24 mouse cellular contexts compared by ENCODE assay signal in genomic region chr6:73028853-73029252, GRCm38 (mm10).
DNase-seq lines count a peak whose midpoint lies in the region; ATAC-seq and TF ChIP-seq lines count a peak whose summit lies in the region.
"Had no signal": no experiment of that assay in that cellular context is flagged by ENCODE, and none has a peak within 500 bp of the region (broad histone marks: within the 10 kb centered on the region; RNA-seq: fewer than 3 reads in every experiment).

No protein-coding gene starts in this region.

- H3K36me3 ChIP-seq in intestine, postnatal 0 days (ENCODE audit: control insufficient read depth, insufficient read depth), result no peaks in the 10 kb centered on the region
- H3K36me3 ChIP-seq in intestine, embryonic 16.5 days (ENCODE audit: control insufficient read depth, insufficient read depth, low read length), result no peaks in the 10 kb centered on the region
- no peaks in the 10 kb centered on the region for H3K36me3 ChIP-seq in liver, postnatal 0 days (replicated peaks; ENCODE audit: insufficient read depth, low read length)
- H3K36me3 ChIP-seq in liver, embryonic 12.5 days, result no peaks in the 10 kb centered on the region
- H3K36me3 ChIP-seq in CH12.LX (replicated peaks in 1 of 2; ENCODE audit: control insufficient read depth in 1 of 2, insufficient read depth in 1 of 2, low read length in 1 of 2), result no peaks in the 10 kb centered on the region
- H3K36me3 ChIP-seq: heart, embryonic 13.5 days; hindbrain, embryonic 10.5 days; hindbrain, embryonic 15.5 days; limb, embryonic 12.5 days; midbrain, embryonic 13.5 days; neural tube, embryonic 13.5 days had no signal

- no peak for ATAC-seq in intestine, postnatal 0 days
- no peak for ATAC-seq in intestine, embryonic 16.5 days
- ATAC-seq in liver, postnatal 0 days, result no peak
- no peak for ATAC-seq in liver, embryonic 12.5 days
- no peak for ATAC-seq in inflammation-experienced regulatory T-cells, adult 6 months
- ATAC-seq: forebrain, embryonic 13.5 days; midbrain, embryonic 13.5 days had no signal

- H3K4me1 ChIP-seq in intestine, postnatal 0 days (replicated peaks; ENCODE audit: control insufficient read depth, insufficient read depth, low read length), result no peaks in the 10 kb centered on the region
- H3K4me1 ChIP-seq in intestine, embryonic 16.5 days (ENCODE audit: control insufficient read depth, insufficient read depth, low read length), result no peaks in the 10 kb centered on the region
- no peaks in the 10 kb centered on the region for H3K4me1 ChIP-seq in liver, postnatal 0 days (ENCODE audit: insufficient read depth)
- no peaks in the 10 kb centered on the region for H3K4me1 ChIP-seq in liver, embryonic 12.5 days
- peaks cover 0 to 14% of the 10 kb centered on the region in 2 experiments; a peak in 1 of 4 replicates for H3K4me1 ChIP-seq in CH12.LX (ENCODE audit: control insufficient read depth in 1 of 2, insufficient read depth in 2 of 2)
- H3K4me1 ChIP-seq: forebrain, embryonic 13.5 days; heart, embryonic 13.5 days; hindbrain, embryonic 10.5 days; hindbrain, embryonic 15.5 days; midbrain, embryonic 13.5 days; neural tube, embryonic 13.5 days had no signal

- H3K27ac ChIP-seq in intestine, postnatal 0 days (ENCODE audit: low read depth, low read length), result no peak overlapping the region
- H3K27ac ChIP-seq in intestine, embryonic 16.5 days (ENCODE audit: low read length), result no peak overlapping the region
- H3K27ac ChIP-seq in liver, postnatal 0 days (ENCODE audit: low read depth), result no peak overlapping the region
- no peak overlapping the region for H3K27ac ChIP-seq in liver, embryonic 12.5 days
- H3K27ac ChIP-seq in CH12.LX (ENCODE audit: insufficient read depth, low read depth), result no peak overlapping the region
- H3K27ac ChIP-seq: forebrain, embryonic 13.5 days; gastrocnemius, adult 2 months; heart, embryonic 13.5 days; hindbrain, embryonic 10.5 days; hindbrain, embryonic 15.5 days; limb, embryonic 12.5 days; midbrain, embryonic 13.5 days; neural tube, embryonic 13.5 days had no signal

- H3K4me2 ChIP-seq in intestine, postnatal 0 days (replicated peaks; ENCODE audit: low read depth), result no peak overlapping the region
- H3K4me2 ChIP-seq in intestine, embryonic 16.5 days (ENCODE audit: low read depth, low read length), result no peak overlapping the region
- H3K4me2 ChIP-seq in liver, postnatal 0 days (ENCODE audit: low read depth, low read length), result no peak overlapping the region
- H3K4me2 ChIP-seq in liver, embryonic 12.5 days, result no peak overlapping the region
- H3K4me2 ChIP-seq in CH12.LX (ENCODE audit: insufficient read depth, low read depth, poor library complexity, severe bottlenecking), result no peak overlapping the region
- H3K4me2 ChIP-seq: forebrain, embryonic 13.5 days; heart, embryonic 13.5 days; hindbrain, embryonic 15.5 days; limb, embryonic 12.5 days; midbrain, embryonic 13.5 days; neural tube, embryonic 13.5 days had no signal

- H3K9ac ChIP-seq in intestine, postnatal 0 days (ENCODE audit: low read depth, low read length), result no peak overlapping the region
- H3K9ac ChIP-seq in intestine, embryonic 16.5 days (ENCODE audit: low read depth, low read length), result no peak overlapping the region
- H3K9ac ChIP-seq in liver, postnatal 0 days (replicated peaks), result no peak overlapping the region
- H3K9ac ChIP-seq in liver, embryonic 12.5 days, result no peak overlapping the region
- no peak overlapping the region for H3K9ac ChIP-seq in CH12.LX (ENCODE audit: insufficient read depth, low read depth)
- H3K9ac ChIP-seq: forebrain, embryonic 13.5 days; heart, embryonic 13.5 days; hindbrain, embryonic 15.5 days; limb, embryonic 12.5 days; midbrain, embryonic 13.5 days; neural tube, embryonic 13.5 days had no signal

- WGBS in intestine, postnatal 0 days, result 82% methylated on average over 3 of the region's 3 CpGs
- WGBS in intestine, embryonic 16.5 days, result 94% methylated on average over 3 of the region's 3 CpGs
- WGBS in liver, postnatal 0 days (ENCODE audit: insufficient replicate concordance), result 86% methylated on average over 3 of the region's 3 CpGs
- WGBS in liver, embryonic 12.5 days (ENCODE audit: insufficient replicate concordance), result 90% methylated on average over 3 of the region's 3 CpGs

- dilution Hi-C loops in CH12.LX (cut with MboI; ENCODE audit: extremely low pct_ligation_motif_present, extremely low pct_unique_long_range_greater_than_20kb, low sequenced_read_pairs), result no loop called here

- H3K79me2 ChIP-seq in CH12.LX (replicated peaks; ENCODE audit: control insufficient read depth, extremely low read depth, insufficient read depth, poor library complexity, severe bottlenecking), result no peaks in the 10 kb centered on the region

- peak; percentile 75 for TF ChIP-seq RAD21 in CH12.LX (IDR thresholded peaks at IDR 0.05; ENCODE audit: low read depth, low read length)

- H3K9me3 ChIP-seq in intestine, postnatal 0 days (ENCODE audit: control insufficient read depth), result no peaks in the 10 kb centered on the region
- no peaks in the 10 kb centered on the region for H3K9me3 ChIP-seq in intestine, embryonic 16.5 days (ENCODE audit: control insufficient read depth, low read length)
- no peaks in the 10 kb centered on the region for H3K9me3 ChIP-seq in liver, postnatal 0 days (ENCODE audit: low read length)
- H3K9me3 ChIP-seq in liver, embryonic 12.5 days (replicated peaks), result no peaks in the 10 kb centered on the region
- no peaks in the 10 kb centered on the region for H3K9me3 ChIP-seq in CH12.LX (replicated peaks; ENCODE audit: low read length)
- H3K9me3 ChIP-seq: forebrain, embryonic 13.5 days; heart, embryonic 13.5 days; hindbrain, embryonic 10.5 days; hindbrain, embryonic 15.5 days; limb, embryonic 12.5 days; midbrain, embryonic 13.5 days; neural tube, embryonic 13.5 days had no signal

- no peak for TF ChIP-seq EP300 in liver, postnatal 0 days (IDR thresholded peaks at IDR 0.05; ENCODE audit: low read depth)
- no peak for TF ChIP-seq EP300 in CH12.LX (IDR thresholded peaks at IDR 0.05; ENCODE audit: low read length)

- H3K27me3 ChIP-seq in intestine, postnatal 0 days (replicated peaks; ENCODE audit: control insufficient read depth, insufficient read depth, low read length), result no peaks in the 10 kb centered on the region
- no peaks in the 10 kb centered on the region for H3K27me3 ChIP-seq in intestine, embryonic 16.5 days (replicated peaks; ENCODE audit: control insufficient read depth, insufficient read depth, low read length)
- H3K27me3 ChIP-seq in liver, postnatal 0 days (ENCODE audit: insufficient read depth, low read length), result no peaks in the 10 kb centered on the region
- no peaks in the 10 kb centered on the region for H3K27me3 ChIP-seq in liver, embryonic 12.5 days (replicated peaks)
- no peaks in the 10 kb centered on the region for H3K27me3 ChIP-seq in CH12.LX (replicated peaks)
- H3K27me3 ChIP-seq: forebrain, embryonic 13.5 days; heart, embryonic 13.5 days; hindbrain, embryonic 15.5 days; midbrain, embryonic 13.5 days; neural tube, embryonic 13.5 days had no signal

- TF ChIP-seq POLR2A in CH12.LX (IDR thresholded peaks at IDR 0.05; ENCODE audit: low read depth, low read length), result no peak

- no peak for DNase-seq in liver, postnatal 0 days
- DNase-seq in CH12.LX (ENCODE audit: extremely low read depth) (no peak), NIH3T3 (ENCODE audit: low read depth) (peak; percentile 29)
- no peak for DNase-seq in spleen, postnatal 36 days (ENCODE audit: low spot score in 2 of 2)
- DNase-seq: adrenal gland, adult 8-10 months; cerebellum, adult 11 months; cerebellum, adult 9-10 months; cerebellum, postnatal 36 days; gastrocnemius, adult 2 months; heart, postnatal 10 days; kidney, postnatal 25 days; lung, postnatal 36 days; right cerebral cortex, postnatal 4 days had no signal

- in situ Hi-C loops in CH12.LX (cut with MboI; ENCODE audit: low pct_ligation_motif_present, low pct_unique_long_range_greater_than_20kb, low sequenced_read_pairs), result no loop called here

- H3K4me3 ChIP-seq in intestine, postnatal 0 days (ENCODE audit: low read depth, low read length), result no peak overlapping the region
- H3K4me3 ChIP-seq in intestine, embryonic 16.5 days (ENCODE audit: low read length), result no peak overlapping the region
- H3K4me3 ChIP-seq in liver, postnatal 0 days (ENCODE audit: low read depth, low read length), result no peak overlapping the region
- H3K4me3 ChIP-seq in liver, embryonic 12.5 days, result no peak overlapping the region
- no peak overlapping the region for H3K4me3 ChIP-seq in CH12.LX (replicated peaks in 1 of 3; ENCODE audit: low read depth in 2 of 3, low read length in 2 of 3, poor library complexity in 1 of 3)
- H3K4me3 ChIP-seq: forebrain, embryonic 13.5 days; gastrocnemius, adult 2 months; heart, embryonic 13.5 days; hindbrain, embryonic 10.5 days; hindbrain, embryonic 15.5 days; limb, embryonic 12.5 days; midbrain, embryonic 13.5 days; neural tube, embryonic 13.5 days had no signal

- peak; percentile 35 for TF ChIP-seq CTCF in intestine, postnatal 0 days (IDR thresholded peaks at IDR 0.05; ENCODE audit: low read depth)
- 0 out of 2 replicates have a peak, but pooled peaks have one; percentile 18 for TF ChIP-seq CTCF in liver, postnatal 0 days (IDR thresholded peaks at IDR 0.05; ENCODE audit: low read depth)
- TF ChIP-seq CTCF in CH12.LX (conservative IDR thresholded peaks at IDR 0.05 in 1 of 2, IDR thresholded peaks at IDR 0.05 in 1 of 2; ENCODE audit: low read depth in 2 of 2, low read length in 2 of 2), result peak in 1 of 2 experiments; percentile 71; a peak in 2 of 4 replicates

TF ChIP-seq in CH12.LX, 34 proteins besides CTCF, POLR2A, EP300 and RAD21:
- TF ChIP-seq ELF1 (IDR thresholded peaks at IDR 0.05; ENCODE audit: low read depth, low read length), result no peak
- TF ChIP-seq ZC3H11A (IDR thresholded peaks at IDR 0.05; ENCODE audit: low read depth, low read length), result peak; percentile 24; the same call in 1 of the 2 replicates
- peak; percentile 79 for TF ChIP-seq SMC3 (IDR thresholded peaks at IDR 0.05; ENCODE audit: low read depth, low read length)
